Mouse (Mus musculus): Measurements from ENCODE around the gene Aloxe3. TPM values are rescaled to one million over a fixed set of nuclear protein-coding genes. Genes with fewer than 3 reads are reported as not detected.

Gene Aloxe3
- polyA plus RNA-seq, 1 experiment from 2014 or later: 0.17 TPM

DNA sequence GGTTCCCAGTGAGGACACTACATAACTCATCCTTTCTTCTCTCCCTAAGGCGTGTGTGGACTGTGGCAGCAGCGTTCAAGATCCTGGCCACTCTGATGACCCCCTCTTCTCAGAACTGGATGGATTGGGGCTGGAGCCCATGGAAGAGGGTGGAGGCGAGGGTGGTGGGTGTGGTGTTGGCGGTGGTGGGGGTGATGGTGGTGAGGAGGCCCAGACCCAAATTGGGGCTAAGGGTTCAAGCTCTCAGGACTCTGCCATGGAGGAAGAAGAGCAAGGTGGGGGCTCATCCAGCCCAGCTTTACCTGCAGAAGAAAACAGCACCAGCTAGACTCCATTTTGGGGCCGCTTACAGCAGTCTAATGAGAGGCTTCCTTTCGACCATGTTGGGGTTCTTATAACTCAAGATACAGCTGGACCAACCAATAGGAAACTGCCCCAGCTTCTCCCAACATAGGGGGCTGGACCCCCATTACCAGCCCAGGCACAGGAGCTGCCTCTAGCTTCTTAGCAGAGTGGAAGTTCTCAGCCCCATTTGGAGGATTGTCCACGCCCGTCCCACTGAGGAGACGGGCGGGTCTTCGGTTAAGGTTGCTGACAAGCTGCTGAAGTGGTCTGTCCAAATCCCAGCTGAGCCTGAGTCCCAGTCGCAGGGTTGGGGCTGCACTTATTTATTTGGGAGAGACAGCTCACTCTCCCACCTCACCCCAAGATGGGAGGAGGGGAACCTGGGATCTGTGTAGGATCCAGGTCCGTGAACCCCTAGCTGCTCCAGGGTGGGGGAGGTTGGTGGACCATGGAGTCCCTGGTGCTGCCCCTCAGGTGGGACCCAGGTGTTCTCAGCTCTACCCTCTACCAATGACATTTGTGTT is 16.4 kb upstream of the Aloxe3 start:
- Histone ChIP-seq H3K27ac (ENCODE audit: low read depth) (no peak overlapping the region), H3K4me1 (ENCODE audit: insufficient read depth) (no peaks in the 10 kb centered on the region; the same call in 1 of the 2 replicates), H3K9ac (no peak overlapping the region), H3K9me3 (ENCODE audit: low read depth, low read length) (no peaks in the 10 kb centered on the region), H3K4me3 (ENCODE audit: low read depth, low read length) (no peak overlapping the region), H3K36me3 (ENCODE audit: insufficient read depth) (peaks cover 54% of the 10 kb centered on the region), H3K4me2 (peak overlapping the region; percentile 62), H3K27me3 (ENCODE audit: insufficient read depth, low read length) (no peaks in the 10 kb centered on the region)
- ATAC-seq (ENCODE audit: insufficient read depth) (no peak), DNase-seq (no peak)
- WGBS: 79% methylated on average over 13 of the region's 13 CpGs
- TF ChIP-seq CTCF (IDR thresholded peaks at IDR 0.05; ENCODE audit: low read depth): no peak

DNA sequence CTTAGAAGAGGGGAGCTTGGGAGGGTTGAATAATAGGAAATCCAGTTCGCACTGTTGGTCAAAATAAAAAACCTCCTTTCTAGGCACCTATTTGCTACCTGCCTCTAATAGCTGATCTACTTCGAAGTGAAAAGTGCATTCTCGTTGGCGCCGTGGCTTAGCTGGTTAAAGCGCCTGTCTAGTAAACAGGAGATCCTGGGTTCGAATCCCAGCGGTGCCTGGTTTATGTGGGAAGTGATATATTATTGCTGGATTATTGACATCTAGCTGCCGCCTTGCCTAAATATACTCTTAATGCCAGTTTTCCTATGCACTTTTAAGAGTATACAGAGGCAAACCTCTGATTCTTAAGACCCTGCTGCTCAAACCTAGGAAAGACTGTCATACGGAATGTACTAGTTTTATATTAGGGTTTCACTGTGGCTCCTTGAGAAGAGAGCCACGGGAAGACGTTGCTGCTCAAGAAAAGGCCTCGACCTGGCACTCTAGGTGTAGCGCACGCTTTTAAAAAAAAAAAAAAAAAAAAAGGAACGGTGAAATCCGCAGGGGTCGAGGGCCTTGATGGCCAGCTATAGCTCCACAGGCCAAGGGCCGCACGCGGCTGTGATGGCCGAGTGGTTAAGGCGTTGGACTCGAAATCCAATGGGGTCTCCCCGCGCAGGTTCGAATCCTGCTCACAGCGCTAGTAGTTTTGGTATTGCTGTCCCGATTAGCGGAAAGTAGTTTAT is 15.2 kb upstream of the Aloxe3 start:
- under 1% methylated on average over 30 of the region's 30 CpGs for WGBS
- H3K27me3 ChIP-seq (ENCODE audit: insufficient read depth, low read length): no peaks in the 10 kb centered on the region; the same call in 1 of the 2 replicates
- no peak for TF ChIP-seq CTCF (IDR thresholded peaks at IDR 0.05; ENCODE audit: low read depth)
- H3K4me3 ChIP-seq (ENCODE audit: low read depth, low read length): peak overlapping the region; percentile 51
- ATAC-seq (ENCODE audit: insufficient read depth): peak; percentile 79
- H3K9me3 ChIP-seq (ENCODE audit: low read depth, low read length): no peaks in the 10 kb centered on the region
- H3K27ac ChIP-seq (ENCODE audit: low read depth): peak overlapping the region; percentile 38; the same call in 1 of the 2 replicates
- peaks cover 43% of the 10 kb centered on the region for H3K36me3 ChIP-seq (ENCODE audit: insufficient read depth)
- peak overlapping the region; percentile 62 for H3K4me2 ChIP-seq
- H3K9ac ChIP-seq: peak overlapping the region; percentile 57
- peak; percentile 98 for DNase-seq
- H3K4me1 ChIP-seq (ENCODE audit: insufficient read depth): no peaks in the 10 kb centered on the region; the same call in 1 of the 2 replicates

- Histone ChIP-seq H3K4me3 (ENCODE audit: low read depth, low read length) (peak overlapping the region; percentile 51), H3K36me3 (ENCODE audit: insufficient read depth) (peaks cover 35% of the 10 kb centered on the region), H3K4me2 (peak overlapping the region; percentile 62), H3K27ac (ENCODE audit: low read depth) (peak overlapping the region; percentile 38; the same call in 1 of the 2 replicates), H3K27me3 (ENCODE audit: insufficient read depth, low read length) (no peaks in the 10 kb centered on the region; the same call in 1 of the 2 replicates), H3K4me1 (ENCODE audit: insufficient read depth) (no peaks in the 10 kb centered on the region; the same call in 1 of the 2 replicates), H3K9me3 (ENCODE audit: low read depth, low read length) (no peaks in the 10 kb centered on the region), H3K9ac (peak overlapping the region; percentile 57)
- DNase-seq (peak; percentile 32), ATAC-seq (ENCODE audit: insufficient read depth) (no peak)
- WGBS: 6% methylated on average over 21 of the region's 21 CpGs
- TF ChIP-seq CTCF (IDR thresholded peaks at IDR 0.05; ENCODE audit: low read depth): no peak
These were observed 14.5 kb upstream of the Aloxe3 start for GRCm38 (mm10) chr11:69111051-69111810.

DNA sequence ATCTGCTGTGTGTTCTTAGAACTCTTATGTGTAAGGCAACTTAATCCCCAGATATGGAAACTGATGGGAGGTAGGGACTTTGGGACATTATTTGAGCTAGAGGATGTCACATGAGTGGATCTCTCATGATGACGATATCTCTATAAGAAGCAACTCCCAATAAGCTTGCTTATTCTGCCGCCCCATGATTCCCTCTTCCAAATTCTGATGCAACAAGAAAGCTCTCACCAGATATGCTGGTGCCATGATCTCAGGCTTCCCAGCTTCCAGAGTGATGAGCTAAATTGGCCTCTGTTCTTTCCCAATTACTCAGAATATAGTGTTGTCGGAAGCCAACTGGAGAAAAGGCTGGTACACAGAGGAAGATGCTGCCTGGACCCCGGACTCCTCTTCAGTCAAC is 13.8 kb upstream of the Aloxe3 start:
- Histone ChIP-seq H3K9ac (no peak overlapping the region; the same call in 1 of the 2 replicates), H3K27me3 (ENCODE audit: insufficient read depth, low read length) (no peaks in the 10 kb centered on the region; the same call in 1 of the 2 replicates), H3K4me2 (peak overlapping the region; percentile 62), H3K36me3 (ENCODE audit: insufficient read depth) (peaks cover 29% of the 10 kb centered on the region), H3K9me3 (ENCODE audit: low read depth, low read length) (no peaks in the 10 kb centered on the region), H3K4me3 (ENCODE audit: low read depth, low read length) (peak overlapping the region; percentile 51; the same call in 1 of the 2 replicates), H3K4me1 (ENCODE audit: insufficient read depth) (no peaks in the 10 kb centered on the region; the same call in 1 of the 2 replicates), H3K27ac (ENCODE audit: low read depth) (peak overlapping the region; percentile 38; the same call in 1 of the 2 replicates)
- DNase-seq: peak; percentile 19
- ATAC-seq (ENCODE audit: insufficient read depth): no peak
- WGBS: 69% methylated on average over 4 of the region's 4 CpGs
- no peak for TF ChIP-seq CTCF (IDR thresholded peaks at IDR 0.05; ENCODE audit: low read depth)

DNA sequence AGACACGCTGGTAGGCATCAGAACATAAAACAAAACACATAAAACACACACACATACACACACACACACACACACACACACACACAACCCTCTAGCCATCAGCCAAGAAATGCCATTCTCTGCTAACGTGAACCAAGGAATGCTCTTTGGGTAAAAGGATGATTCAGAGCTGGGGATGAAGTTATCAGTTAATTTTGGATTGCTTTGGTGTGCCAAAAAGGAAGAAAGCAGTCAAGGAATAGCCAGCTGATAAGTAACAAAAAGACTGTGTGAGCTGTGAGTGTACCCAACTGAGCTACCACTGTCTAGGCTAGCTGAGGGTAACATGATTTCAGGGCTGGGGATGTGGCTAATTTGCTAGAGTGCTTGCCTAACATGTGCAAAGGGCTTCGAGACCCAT is 11.7 kb upstream of the Aloxe3 start:
- Histone ChIP-seq H3K27me3 (ENCODE audit: insufficient read depth, low read length) (no peaks in the 10 kb centered on the region; the same call in 1 of the 2 replicates), H3K27ac (ENCODE audit: low read depth) (no peak overlapping the region), H3K4me1 (ENCODE audit: insufficient read depth) (no peaks in the 10 kb centered on the region; the same call in 1 of the 2 replicates), H3K4me2 (no peak overlapping the region), H3K9me3 (ENCODE audit: low read depth, low read length) (no peaks in the 10 kb centered on the region), H3K4me3 (ENCODE audit: low read depth, low read length) (no peak overlapping the region), H3K9ac (no peak overlapping the region), H3K36me3 (ENCODE audit: insufficient read depth) (peaks cover 7% of the 10 kb centered on the region)
- ATAC-seq (ENCODE audit: insufficient read depth) (no peak), DNase-seq (no peak)
- no peak for TF ChIP-seq CTCF (IDR thresholded peaks at IDR 0.05; ENCODE audit: low read depth)
- WGBS: 58% methylated on average over 3 of the region's 3 CpGs

- no peaks in the 10 kb centered on the region; the same call in 1 of the 2 replicates for H3K27me3 ChIP-seq (ENCODE audit: insufficient read depth, low read length)
- 78% methylated on average over 3 of the region's 3 CpGs for WGBS
- H3K27ac ChIP-seq (ENCODE audit: low read depth): no peak overlapping the region
- no peaks in the 10 kb centered on the region for H3K9me3 ChIP-seq (ENCODE audit: low read depth, low read length)
- no peak overlapping the region for H3K9ac ChIP-seq
- H3K36me3 ChIP-seq (ENCODE audit: insufficient read depth): peaks cover 1% of the 10 kb centered on the region; the same call in 1 of the 2 replicates
- ATAC-seq (ENCODE audit: insufficient read depth) (no peak), DNase-seq (no peak)
- no peak overlapping the region for H3K4me3 ChIP-seq (ENCODE audit: low read depth, low read length)
- no peak for TF ChIP-seq CTCF (IDR thresholded peaks at IDR 0.05; ENCODE audit: low read depth)
- no peak overlapping the region for H3K4me2 ChIP-seq
- peaks cover under 1% of the 10 kb centered on the region for H3K4me1 ChIP-seq (ENCODE audit: insufficient read depth)
These were observed 11.1 kb upstream of the Aloxe3 start for GRCm38 (mm10) chr11:69114621-69115020.

Measured in lung, embryonic 14.5 days (tissue).